Mouse (Mus musculus) cerebellum, postnatal 36 days (tissue): ENCODE data around the gene Eef1g.
"Not testable (repeated sequence)": the region's sequence is repeated elsewhere in the genome, so short reads cannot be mapped to it uniquely, and the experiment has no call there.

Experiments
- DNase-seq, 2 experiments: peaks; one replicate each; pipeline ENCODE4 v3.0.0; 2021 to 2022; ENCODE audit warnings: mixed read lengths in 2 of 2

Gene Eef1g

DNA sequence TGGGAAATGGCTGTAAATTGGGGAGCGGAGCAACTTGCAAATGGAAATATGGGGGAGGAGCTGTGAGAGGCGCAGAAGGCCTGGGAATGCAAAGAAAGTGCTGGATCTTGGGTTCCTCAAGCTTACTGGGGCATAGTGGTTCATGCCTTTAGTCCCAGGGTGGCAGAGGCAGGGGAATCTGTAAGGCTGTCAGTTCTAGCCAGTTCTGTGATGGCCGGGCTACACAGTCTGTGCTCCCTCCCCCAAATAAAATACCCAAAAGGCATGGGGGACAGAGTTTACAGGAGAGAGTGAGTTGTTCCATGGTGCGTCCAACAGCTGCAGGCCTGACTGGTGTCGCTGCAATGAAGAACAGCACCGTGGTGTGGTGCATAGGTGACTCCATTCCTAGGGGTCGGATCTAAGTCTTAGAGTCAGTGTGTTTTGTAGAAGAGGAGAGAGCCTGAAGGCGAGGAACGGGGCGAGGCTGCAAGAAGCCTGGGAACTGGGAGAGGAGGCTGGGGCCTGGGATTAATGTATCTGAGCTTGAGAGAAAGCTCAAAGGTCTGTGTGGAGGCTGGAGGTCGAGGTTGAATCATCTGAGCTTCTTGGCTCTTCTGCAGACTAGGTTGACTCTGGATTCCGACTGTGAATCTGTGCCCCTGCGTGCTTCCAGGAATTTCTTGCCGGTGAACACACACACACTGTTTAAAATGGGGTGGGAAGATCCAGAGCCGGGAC is 21.7 kb downstream of the Eef1g start:
- no peak for DNase-seq

DNA sequence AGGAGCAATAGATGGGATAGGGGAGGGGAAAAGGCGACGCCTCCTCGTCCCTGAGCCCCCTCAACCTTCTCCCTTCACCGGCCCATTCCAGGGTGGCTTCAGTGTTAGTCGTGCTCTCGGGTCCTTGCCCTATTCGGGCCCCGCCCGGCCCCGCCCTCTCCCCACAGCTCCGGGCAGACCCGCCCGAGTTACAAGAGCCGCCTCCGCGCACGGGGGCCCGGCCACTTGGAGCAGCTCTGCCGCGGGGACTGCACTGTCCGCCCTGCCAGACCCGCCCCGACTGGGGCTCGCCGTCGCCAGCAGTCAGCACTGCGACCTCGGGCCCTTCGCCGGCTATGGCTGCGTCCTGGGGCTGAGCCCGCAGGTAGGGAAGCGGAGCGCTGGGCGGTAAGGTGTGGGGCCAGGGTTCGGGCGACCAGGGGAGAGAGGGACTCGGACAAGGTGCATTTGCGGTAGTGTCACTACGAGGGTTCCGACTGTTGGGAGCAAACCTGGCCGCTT is 22.3 kb downstream of the Eef1g start, which contains the start of gene Ahnak:
Gene Ahnak, plus strand, starts transcription at position 219 of the 501 bp plus-strand sequence.
- peak; percentile 16 to 31 for DNase-seq

DNA sequence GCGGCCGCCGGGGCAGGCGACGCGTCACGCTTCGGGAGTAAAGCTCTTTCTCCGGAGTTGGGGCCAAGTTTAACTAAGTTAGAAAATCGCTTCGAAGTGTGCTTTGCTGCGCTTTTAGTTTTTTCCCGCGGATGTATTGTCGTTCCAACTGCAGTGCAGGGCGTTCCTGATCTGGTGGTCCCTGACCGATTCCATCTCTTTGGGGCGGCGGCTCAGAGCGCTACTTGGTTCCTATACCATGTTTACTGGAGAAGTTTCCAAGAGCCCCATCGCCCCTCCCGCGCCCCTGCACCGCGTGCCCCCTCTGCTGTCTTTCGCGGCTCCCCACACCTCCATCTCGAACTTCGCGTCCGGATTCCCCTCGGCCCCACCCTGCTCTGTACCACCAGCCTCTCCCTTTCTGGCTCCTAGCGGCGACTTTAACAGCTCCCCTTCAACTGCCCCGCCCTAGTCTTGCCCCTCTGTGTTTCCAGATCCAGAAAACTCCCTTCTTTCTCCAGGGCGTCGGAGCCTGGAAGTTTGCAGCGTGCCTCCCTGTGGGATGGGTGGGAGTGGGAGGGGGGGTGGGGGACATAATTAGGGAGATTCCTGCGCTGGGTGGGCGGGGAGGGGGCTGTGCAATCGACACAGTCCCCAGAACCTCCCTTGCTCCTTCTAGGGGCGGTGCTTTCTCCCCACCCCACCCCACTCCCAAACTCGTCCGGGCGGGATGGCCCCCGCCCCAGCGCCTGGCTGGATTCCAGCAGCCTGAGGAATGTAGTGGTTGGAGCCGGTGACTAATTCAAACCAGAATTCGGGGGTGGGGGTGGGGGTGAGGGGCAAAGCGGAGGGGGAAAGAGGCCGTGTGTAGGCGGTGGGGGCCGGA is 23.0 kb downstream of the Eef1g start:
- peak in 1 of 2 experiments; percentile 30 for DNase-seq

GRCm38 (mm10) chr19:8990432-8991102 is 23.7 kb downstream of the Eef1g start:
- DNase-seq: no peak

GRCm38 (mm10) chr19:8991245-8991870 is 24.5 kb downstream of the Eef1g start:
- no peak for DNase-seq

GRCm38 (mm10) chr19:8991871-8992735 is 25.3 kb downstream of the Eef1g start:
- DNase-seq: no peak

- DNase-seq: peak; percentile 64 to 71
Measured at GRCm38 (mm10) chr19:8992769-8993624, 26.2 kb downstream of the Eef1g start.

DNA sequence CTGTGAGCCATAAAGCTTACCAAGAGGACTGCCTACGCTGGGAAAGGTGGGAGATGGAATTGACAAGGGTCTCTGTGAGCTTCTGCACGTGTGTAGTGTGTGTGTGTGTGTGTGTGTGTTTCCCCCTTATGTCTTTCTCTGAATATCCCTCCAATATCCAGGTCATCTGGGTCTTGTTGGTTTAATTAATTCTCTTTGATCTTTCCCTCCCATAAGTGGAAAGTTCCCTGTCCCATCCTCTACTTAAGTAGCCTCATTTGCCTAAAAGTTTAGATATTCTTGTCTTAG is 26.7 kb downstream of the Eef1g start:
- DNase-seq: no peak

DNA sequence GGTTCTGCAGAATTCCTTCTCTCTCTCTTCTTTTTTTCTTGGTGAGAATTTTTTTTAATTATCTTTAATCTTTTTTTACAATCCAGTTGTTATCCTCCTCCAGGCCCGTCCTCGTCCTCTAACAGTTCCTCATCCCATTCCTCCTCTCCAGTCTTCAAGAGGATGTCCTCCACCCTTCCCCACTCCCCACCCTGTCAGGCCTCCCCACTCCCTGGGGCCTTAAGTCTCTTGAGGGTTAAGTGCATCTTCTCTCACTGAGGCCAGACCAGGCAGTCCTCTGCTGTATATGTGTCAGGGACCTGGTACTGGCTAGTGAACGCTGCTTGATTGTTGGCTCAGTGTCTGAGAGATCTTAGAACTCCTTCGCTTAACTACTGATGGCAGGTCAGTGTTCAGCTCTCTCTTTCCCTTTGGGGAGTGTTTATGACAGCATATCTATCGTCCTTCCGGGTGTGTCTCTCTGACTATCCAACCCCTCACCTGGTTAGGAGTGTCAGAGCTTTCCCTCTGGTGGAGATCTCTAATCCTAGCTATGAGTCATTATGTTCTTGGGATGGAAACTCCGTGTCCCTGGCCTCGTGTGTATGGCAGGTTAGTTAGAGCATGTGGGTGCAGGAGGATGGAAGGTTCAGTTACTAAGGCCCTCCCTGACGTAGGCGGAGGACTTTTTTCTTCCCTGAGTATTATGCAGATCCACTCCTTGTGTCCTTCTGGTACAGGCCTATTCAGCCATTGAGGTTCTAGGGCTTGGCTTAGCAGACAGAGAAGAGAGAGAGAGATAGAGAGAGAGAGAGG is 28.2 kb downstream of the Eef1g start:
- no peak for DNase-seq

- no peak for DNase-seq
Measured at GRCm38 (mm10) chr19:8996601-8997000, 29.8 kb downstream of the Eef1g start.

DNA sequence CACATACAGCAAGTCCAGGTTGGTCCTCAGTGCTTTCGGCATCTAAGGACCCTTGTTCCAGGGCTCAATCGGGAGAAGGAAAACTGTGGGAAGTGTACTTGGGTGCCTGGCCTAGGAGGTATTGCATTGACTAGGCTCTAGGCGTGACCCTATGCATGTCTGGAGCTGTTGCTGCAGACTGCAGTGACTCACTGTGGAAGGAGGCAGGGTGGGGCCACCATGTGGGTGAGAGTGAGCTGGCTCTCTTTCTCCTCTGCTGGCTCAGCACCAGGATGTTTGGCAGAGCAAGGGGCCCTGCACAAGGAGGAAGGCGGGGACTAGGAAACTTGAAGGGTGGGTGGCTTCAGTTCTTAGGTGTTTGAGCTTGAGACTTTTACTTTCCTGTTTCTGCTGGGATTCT is 30.7 kb downstream of the Eef1g start:
- DNase-seq: no peak

- no peak for DNase-seq
Measured at GRCm38 (mm10) chr19:8998546-8998945, 31.7 kb downstream of the Eef1g start.

- no peak for DNase-seq
Measured at GRCm38 (mm10) chr19:8999223-8999622, 32.4 kb downstream of the Eef1g start.

- not testable (repeated sequence) for DNase-seq
Measured at GRCm38 (mm10) chr19:9006915-9007314, 40.1 kb downstream of the Eef1g start.

DNA sequence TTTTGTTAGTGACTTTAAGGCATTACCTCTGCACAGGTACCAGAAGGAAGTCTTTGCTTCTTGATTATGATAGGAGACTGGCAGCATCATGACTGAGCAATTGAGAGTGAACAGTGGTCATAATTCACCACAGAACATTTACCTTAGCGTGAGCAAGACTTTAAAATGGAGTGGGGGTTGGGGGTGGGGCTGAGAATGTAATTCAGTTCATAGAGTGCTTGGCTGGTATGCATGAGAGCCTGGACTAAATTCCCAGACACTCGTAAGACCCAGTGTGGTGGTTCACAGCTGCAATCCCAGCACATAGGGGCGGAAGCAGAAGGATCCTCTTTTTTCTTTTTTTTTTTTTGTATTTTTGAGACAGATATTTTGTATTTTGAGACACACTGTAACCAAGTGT is 52.5 kb downstream of the Eef1g start:
- DNase-seq: no peak

DNA sequence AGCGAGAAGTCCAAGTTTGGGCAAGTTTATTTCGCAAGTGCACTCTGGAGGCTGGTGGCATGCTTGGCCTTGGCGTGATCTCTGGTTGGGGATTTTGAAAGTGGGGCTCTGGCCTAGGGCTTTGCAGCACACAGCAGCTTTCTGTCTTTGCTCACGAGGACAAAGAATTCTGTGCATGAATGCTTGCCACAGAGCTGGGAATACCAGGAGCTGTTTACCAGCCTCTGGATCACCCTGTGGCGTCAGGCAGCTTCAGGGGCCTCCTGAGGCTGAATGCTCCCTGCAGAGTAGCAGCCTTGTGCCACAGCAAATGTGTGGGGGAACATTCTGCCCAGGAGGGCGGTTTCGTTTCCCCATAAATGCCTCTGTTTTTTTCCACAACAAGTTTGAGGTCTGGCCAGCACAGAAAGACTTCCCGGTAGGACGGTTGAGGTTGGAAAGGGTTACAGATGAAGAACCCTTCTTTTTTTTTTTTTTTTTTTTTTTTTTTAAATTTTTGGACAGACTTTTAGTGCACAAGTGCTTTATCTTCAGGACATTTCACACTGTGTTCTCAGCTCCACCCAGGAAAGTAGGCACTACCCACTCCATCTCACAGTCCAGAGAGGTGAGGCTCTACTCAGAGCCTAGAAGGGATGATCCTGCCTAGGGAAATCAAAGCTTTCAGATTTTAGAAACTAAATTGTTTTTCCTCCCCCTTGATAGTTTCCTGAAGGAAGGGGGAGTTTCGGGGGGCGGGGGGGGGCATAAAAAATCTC is 56.4 kb downstream of the Eef1g start:
- no peak for DNase-seq

- no peak for DNase-seq
Measured at GRCm38 (mm10) chr19:9025562-9026257, 58.9 kb downstream of the Eef1g start.

GRCm38 (mm10) chr19:9026634-9027033 is 59.8 kb downstream of the Eef1g start:
- DNase-seq: peak in 1 of 2 experiments; percentile 26

- DNase-seq: no peak
Measured at GRCm38 (mm10) chr19:9027795-9028194, 61.0 kb downstream of the Eef1g start.
